Mouse (Mus musculus): ENCODE results near the gene Nrxn2.

Nrxn2 gene

DNA sequence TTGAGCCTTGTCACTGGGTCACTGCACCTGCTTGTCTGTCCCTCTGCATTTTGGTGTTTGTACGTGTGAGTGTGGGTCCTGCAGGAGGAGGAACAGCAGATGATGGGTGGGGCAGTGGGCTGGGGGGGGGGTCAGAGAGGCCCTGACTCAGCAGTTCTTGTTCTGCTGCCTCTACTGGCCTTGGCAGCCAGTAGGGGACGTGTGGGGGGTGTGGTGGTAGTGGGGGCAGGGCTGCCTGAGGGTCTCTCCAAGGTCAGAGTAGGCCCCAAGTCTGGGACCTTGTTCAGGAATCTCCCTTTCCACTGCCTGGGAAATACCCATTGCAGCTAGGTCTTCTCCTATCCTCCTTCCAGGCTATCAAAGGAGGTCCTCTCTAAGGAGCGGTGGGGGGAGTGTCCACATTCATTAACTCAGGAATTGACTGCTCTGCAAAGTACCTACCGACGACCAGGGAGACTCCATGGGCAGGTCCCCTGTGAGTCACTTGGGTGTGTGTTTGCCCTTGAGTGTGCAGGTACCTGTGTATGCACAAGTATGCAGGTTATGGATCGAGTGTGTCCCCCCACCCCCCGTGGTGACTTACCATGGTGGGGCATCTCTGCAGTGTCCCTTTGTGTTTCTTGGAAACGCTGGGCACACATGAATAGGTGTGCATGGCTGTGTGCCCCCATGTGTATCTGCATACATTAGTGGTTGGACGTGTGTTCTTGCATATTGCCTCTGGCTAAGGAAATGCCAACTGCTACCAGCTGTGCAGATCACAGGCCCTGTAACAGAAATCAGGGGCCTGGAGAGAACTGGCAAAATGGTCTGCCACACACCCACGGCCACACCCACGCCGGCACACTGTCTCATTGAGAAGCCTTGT lies 1.4 kb upstream of the Nrxn2 start:
- DNase-seq (ENCODE audit: low spot score), result no peak

DNA sequence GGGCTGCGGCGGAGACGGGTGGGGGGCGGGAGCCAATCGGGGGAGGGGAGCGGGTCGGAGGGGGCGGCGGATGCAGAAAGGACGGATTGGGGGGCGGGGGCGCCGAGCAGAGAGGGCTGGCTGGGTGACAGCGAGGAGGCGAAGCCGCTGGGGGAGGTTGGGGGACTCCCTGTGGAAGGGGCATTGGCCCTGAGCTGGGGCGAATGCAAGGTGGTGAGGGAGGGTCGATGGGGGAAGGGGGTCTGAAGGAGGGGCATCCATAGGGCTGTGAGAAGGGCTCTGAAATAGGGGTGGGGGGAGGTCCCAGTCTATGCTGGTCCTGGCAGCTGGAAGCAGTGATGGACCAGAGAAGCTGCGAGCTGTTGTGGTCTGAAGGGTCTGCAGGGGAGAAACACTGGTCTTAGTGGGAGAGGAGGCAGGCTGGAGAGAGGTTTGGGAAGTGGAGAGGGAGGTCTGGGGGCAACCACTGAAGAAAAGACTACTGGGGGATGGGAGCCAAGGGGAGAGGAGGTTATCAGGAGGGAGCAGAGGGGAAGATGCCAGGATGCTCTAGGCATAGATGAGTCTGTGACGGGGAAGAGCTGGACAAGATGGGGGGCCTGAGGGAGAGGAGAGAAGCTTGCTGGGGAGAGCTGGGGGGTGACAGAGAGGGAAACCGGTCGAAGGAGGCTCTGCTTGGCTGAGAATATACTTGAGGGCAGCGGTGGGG lies 607 bp downstream of the Nrxn2 start:
- no peak for DNase-seq (ENCODE audit: low spot score)

DNA sequence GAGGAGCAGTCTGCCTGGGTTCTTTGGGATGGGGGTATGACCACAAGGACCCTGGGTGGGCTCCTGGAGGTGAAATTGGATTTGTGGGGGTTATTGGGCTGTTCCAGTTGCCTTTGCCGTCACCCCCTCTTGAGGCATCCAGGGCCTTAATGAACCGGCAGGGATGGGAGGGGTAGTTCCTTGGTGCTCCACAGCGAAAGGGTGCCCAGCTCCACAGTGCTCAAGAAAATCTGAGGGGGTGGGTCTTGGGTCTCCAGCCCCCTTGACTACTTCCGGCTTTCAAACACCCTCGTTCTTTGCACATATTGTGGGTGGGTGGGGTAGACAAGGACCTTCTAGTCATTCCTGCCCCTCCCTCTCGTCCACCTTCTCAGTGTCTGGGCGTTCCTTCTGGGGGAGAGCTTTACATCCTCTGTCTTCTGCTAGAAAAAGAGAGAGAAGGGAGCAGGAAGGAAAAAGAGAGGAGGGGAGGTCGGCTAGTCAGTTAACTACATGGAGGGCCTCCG lies 1.3 kb downstream of the Nrxn2 start:
- no peak for DNase-seq (ENCODE audit: low spot score)

DNA sequence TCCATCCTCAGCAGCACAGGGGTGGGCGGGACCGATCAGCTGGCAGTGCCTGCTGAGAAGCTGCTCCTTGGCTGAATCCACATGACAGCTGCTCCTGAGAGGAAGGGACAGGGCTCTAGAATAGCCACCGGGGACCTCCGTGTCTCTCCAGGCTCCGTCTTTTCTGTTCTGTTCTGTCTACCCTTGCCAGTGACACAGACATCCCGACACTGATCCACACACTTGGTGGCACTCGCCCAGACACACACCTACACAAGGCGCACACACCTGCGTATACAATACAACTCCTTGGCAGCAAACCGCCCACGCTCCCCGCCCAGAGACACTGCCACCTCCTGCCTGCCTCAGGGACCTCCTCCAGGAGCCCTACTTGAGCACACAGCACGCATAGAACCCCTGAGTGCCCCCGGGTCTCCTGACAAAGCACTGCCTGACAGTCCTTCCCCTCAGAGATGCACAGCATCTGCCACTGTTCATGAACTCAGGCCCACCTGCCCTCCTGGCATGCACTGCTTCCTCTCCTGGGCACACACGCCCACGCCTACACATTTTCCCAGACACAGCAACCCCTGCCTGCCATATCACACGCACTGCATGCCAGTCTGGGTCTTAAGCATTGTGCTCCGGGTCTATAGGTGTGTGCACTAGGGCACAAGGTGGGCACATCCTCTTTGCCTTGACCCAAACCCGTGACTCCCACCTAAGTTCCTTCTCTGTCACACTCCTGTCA lies 2.1 kb downstream of the Nrxn2 start:
- DNase-seq (ENCODE audit: low spot score), result no peak

DNA sequence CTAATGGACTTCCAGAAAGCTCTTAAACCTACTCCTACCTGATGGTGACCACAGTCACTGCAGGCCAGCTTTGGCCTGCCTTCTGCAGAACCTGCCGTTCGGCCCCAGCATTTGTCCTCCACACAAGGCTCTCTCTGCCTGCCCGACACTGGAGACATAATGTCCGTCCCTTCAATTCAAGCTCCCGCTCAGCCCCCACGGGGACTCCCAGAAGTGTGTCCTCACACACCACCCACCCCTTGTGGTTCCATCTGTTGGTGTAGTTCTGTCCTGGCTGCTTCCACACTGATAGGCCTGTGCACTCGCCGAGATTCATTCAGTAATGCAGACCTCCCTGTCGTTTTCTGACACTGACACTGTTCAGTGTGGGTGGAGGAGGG lies 2.7 kb downstream of the Nrxn2 start:
- DNase-seq (ENCODE audit: low spot score), result no peak

DNA sequence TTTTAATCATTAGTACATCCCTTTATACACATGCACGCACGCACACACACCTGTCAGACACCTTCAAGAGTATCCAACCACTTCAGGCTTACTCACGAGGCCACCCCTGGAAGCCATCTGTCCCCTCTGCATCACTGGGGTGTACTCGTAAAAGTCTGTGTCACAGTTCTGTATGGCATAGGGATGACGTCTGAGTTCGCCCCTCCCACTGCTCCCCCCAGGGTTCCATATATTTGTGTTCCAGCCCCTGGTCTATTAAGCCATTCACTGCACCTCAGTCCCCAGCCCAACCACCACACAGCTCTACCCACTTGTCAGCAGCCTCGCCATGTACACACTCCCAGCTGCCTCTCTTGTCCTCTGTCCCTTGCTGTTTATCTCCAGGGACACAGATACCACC lies 3.5 kb downstream of the Nrxn2 start:
- DNase-seq (ENCODE audit: low spot score), result no peak

DNA sequence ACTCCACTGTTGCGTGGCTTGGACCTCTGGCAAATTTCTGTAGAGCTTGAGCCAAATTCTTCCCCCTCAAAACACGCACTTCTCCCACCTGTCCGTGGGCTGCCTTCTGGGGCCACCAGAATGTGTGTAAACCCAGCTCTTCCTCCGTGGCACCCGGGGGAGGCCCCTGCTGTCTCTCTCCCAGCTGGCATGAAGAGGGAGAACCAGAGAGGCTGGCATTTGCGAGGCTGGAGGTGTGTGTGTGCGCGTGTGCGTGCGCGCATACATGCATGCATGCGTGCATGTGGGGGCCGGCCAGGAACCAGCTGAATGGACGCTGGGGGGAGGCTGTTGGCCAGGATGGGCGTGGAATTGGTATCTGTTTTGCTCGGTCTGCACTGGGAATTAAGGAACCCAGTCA lies 4.7 kb downstream of the Nrxn2 start:
- DNase-seq (ENCODE audit: low spot score), result no peak

DNA sequence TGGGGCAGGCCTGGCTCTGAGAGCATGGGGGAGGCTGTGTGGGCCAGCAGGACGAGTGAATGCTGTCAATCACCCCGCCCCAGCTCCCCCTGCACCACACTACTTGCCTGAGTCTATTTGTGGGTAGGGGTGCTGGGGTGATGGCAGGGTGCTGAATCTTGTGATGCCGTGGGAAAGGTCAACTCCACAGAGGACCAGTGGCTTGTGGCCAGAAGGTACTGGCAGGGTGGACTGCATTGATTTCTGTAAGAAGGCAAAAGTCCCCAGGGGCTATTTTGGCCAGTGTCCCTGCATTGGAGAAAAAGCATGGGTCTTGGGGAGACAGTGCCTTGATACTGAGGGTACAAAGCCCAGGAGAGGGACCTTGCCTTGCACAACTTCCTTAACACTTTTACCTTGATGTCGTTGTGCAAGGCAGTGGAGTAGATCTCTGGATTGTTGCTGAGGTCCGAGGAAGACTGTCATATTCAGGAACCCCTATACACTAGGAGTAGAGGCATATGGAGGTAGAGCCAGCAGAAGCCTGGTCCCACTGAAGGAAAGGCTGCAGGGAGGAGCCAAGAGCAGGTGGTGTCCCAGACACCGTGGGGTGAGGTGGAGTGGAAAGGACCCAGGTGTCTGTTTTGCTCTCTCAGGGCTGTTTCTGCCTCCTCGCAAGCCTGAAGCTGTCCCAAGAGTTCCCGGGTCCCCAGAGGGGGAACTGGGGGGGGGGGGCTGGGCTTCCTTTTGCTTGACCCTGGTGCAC lies 5.8 kb downstream of the Nrxn2 start:
- no peak for DNase-seq (ENCODE audit: low spot score)

DNA sequence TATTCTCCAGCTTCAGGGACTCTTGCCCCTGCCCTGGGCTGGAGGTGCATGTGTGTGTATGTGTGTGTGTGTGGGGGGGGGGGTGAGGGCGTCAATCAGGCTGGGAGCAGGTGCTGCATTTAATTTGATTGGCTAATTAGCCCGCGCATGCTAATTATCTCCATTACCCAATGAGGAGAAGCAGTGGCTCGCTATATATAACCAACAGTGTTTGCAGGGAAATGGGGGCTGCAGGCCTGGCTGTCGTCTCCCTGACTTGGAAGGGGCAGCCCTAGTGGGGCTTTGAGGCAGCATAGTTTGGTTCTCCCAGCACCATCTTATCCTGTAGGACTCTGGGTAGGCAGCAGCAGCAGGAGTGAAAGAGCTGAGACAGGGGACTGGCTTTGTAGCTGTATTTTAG lies 7.1 kb downstream of the Nrxn2 start:
- no peak for DNase-seq (ENCODE audit: low spot score)

DNA sequence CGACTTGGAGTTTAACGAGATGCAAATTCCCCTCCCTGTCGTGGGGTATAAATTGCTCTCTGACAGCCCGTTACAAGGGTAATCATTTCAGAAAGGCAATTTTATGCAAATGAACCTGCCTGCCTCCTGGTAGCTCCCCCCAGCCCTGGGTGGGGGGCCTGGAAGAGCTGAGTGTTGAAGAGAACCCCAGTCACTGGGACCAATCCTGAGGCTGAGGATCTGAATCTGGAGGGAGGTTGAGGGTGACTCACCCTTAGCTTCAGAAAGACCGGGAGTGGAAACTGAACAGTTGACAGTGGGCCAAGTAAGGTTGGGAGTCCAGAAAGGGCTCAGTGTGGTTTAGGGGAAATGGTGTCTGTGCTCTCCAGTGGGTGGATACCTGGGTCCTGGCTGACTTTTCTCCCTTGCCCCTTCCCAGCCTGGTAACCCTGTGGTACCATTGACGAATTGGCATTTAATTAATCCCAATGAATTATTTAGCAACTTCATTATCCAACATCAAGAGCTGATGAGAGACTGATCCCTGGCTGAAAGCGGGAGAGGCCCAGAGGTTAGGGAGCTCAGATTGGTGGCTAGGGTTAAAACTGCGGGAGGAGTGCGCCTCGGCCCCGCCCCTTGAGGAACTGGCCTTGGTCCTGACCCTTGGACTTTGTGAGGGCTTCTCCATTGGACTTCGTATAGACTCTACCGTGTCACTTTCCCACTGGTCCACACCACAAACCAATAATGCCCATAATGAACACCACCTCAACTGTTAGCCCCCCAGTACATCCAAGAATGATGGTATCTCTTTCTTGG lies 8.4 kb downstream of the Nrxn2 start:
- peak; percentile 85 for DNase-seq (ENCODE audit: low spot score)

DNA sequence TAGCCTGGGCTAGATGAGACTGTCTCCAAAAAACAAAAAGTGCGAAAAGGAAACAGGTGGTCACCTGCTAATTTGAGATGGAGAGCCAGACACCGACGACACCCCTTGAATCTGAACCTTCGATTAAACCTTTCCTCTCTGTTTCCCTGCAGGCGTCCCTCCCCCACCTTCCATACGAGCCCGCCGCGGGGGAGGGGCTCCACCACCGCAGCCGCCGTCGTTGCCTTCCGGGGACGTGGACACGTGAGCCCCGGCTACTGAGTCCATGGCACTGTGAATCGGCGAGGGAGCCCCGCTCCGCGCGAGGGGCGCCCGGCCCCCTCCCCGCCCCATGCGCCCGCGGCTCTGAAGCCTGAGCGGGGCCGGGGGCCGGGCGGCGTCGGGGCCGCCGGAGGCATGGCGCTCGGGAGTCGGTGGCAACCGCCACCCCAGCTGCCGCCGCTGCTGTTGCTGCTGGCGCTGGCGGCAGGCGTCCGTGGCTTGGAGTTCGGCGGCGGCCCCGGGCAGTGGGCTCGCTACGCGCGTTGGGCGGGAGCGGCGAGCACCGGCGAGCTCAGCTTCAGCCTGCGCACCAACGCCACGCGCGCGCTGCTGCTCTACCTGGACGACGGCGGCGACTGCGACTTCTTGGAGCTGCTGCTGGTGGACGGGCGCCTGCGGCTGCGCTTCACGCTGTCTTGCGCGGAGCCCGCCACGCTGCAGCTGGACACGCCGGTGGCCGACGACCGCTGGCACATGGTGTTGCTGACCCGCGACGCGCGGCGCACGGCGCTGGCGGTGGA lies 9.3 kb downstream of the Nrxn2 start:
- DNase-seq (ENCODE audit: low spot score), result peak; percentile 61

DNA sequence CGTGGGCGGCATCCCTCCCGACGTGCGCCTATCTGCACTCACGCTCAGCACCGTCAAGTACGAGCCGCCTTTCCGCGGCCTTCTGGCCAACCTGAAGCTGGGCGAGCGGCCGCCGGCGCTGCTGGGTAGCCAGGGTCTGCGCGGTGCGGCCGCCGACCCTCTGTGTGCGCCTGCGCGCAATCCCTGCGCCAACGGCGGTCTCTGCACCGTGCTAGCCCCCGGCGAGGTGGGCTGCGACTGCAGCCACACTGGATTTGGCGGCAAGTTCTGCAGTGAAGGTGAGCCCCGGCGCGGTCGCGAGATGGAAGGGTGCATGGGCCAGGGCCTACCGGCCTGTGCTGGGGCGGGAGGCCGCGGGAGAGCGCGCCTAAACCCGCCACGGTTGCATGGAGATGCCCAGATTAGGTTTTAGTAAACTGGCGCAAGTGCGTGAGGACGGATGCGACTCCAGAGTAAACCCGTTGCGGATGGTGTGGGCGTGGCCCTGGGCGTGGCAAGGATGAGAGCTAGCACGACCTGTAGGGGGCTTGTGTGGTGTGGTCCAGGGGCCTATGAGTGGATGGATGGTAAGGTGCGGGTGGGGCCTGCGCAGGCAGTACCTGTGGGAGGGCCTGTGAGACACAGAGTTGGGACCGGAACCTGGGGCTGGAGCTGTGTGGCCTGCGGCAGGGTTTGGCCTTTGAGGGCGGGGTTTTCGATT lies 10.1 kb downstream of the Nrxn2 start:
- peak; percentile 80 for DNase-seq (ENCODE audit: low spot score)

DNA sequence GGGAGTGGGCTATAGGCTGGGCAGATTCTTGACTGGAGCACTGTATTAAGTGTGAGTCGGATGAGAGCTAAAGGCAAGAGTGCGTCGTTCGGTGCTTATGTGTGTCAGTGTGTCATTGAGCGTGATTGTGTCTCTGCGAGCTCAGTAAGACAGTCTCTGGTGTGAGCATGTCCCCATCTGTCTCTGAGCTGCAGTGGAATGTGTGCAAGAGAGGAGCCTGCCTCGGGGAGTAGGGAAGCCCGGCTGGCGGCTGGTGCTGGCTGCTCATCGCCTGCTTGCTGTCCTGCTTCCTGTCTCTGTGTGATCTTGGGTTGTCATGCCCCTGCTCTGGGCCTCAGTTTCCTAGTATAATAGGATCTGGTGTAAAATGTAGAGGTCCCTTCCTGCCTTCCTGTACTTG lies 24.5 kb downstream of the Nrxn2 start:
- DNase-seq (ENCODE audit: low spot score), result no peak

DNA sequence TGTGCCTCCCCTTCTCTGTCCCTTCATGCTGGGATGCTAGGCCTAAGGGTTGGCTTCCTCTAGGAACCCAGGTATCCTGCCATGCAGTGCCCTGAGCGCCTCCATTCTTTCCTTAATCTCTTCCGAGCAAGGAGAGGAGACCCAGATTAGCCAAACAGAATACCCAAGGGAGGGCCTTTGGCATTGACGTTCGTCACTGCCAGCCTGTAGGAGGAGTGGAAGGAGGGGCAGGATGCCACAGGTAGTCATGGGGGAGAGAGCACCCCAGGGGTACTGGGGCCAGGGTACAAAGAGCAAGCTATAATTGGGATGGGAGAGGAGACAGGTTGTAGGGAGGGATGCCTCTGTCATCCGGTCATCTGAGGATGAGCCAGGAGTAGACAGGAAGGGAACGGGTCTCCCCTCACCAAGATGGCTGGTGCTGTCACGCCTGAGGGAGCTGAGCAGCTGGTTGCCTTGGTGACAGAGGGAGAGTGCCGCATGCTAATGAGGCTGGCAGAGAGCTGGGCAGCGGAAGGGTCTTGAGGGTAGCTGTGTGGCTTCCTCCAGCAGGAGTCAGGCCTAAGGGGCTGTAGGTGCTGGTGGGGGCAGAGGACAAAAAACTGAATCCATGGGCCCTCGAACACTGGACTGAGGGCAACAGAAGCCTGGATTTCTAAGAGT lies 27.4 kb downstream of the Nrxn2 start:
- DNase-seq (ENCODE audit: low spot score), result peak; percentile 81

DNA sequence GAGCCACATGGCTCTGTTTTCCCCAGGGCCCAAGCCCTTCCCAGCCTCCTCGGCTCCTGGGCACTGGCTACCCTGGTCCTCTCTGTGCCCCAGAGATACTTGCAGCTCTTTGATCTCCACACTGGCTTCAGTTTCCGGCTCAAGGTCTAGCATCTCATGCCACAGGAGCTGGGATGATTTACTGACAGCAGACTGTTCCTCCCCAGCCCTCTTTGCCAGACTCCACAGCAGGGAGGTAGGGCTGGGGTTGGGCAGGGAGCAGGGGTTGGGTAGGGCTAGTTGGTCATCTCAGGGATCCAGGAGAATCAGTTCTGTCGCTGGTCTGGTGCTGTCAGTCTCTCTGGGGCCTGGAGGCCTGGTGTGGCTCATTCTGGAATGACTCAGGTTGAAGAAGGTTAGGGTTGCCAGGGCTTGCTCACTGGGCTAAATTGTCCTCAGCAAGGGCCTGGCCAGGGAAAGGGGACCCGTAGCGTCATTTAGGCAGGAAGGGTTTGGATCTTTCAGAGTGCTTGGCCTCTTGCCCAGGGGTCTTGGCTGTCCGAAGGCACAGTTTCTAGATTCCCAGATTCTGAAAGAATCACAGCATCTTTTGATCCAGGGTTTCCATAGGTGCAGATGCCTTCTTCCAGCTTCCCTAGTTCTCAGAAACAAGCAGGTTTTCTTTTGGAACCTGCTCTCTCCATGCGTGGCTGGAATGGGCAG lies 28.4 kb downstream of the Nrxn2 start:
- no peak for DNase-seq (ENCODE audit: low spot score)

DNA sequence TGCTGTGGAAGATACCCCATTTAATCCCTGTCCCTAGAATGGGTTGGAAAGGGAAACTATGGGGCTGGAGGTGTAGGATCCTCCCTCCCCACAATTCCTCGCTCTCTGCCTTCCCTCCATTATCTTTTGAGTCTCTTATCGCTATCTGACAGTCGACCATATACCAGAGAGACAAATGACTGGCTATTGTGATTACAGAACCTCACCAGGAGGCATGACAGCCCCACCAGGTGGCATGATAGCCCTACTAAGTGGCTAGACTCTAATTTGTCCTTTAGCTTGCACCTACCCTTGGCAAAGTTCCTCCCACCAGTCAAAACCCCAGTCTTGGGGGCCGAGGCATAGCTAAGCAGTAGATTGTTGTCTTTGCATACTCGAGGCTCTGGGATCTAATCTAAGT lies 30.2 kb downstream of the Nrxn2 start:
- DNase-seq (ENCODE audit: low spot score), result no peak

DNA sequence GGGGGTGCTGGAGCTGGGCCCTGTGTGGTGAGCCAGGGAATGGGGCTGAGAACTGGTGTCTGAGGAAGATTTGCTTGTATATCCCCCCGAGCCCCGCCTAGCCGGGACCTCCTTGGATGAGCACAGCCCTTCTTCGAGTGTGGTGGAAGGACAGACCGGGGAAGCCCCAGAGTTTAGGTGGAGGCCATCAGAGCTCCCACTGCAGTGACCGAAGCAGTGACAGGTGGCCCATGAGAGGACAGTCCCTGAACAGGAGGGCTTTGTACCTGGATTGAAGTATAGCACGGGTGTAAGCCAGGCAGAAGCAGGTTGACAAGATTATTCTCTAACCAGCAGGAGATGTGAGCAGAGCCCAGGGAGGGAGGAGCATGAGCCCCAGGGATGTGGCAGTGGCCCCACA lies 31.3 kb downstream of the Nrxn2 start:
- DNase-seq (ENCODE audit: low spot score), result no peak

DNA sequence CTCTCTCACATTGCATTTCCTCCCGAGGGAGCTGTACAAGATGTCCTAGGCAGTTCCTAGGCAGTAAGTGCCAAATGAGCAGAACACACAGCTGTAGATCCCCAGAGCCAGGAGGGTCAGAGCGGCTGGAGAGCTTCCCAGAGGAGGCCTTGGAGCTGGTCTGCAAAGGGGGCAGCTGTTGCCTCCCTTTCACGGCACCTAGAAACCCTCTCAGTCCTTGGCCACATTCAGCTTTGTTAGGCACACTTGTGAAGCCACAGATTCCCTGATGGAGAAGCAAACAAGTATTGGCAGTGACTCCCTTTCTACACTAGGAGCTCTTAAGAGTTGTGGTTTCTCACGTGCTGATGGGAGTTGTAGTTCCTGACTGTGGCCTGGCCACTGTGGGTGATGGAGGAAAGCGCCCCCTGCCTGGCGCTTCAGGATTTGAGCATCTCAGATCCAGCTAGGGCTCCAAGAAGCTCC lies 33.5 kb downstream of the Nrxn2 start:
- peak; percentile 87 for DNase-seq (ENCODE audit: low spot score)

Data from embryo, embryonic 10 days (tissue).